Mouse (Mus musculus): ENCODE measurements at regions not wholly inside any gene's neighbourhood (a gene's known extent, or its start where the extent isn't known, plus 50 kb on each side); places are given as distances from the start of the nearest gene placed in this dataset.

- DNase-seq, result no peak
Measured at GRCm38 (mm10) chr15:62845884-62846283, 999.1 kb downstream of the Gsdmc2 start.

- no peak for DNase-seq
Measured at GRCm38 (mm10) chr15:62825586-62825985, 1019.4 kb downstream of the Gsdmc2 start.

- DNase-seq, result no peak
Measured at GRCm38 (mm10) chr15:62823861-62824518, 1021.0 kb downstream of the Gsdmc2 start.

- no peak for DNase-seq
Measured at GRCm38 (mm10) chr15:62822305-62822704, 1022.7 kb downstream of the Gsdmc2 start.

- DNase-seq, result no peak
Measured at GRCm38 (mm10) chr15:62813093-62813492, 1031.9 kb downstream of the Gsdmc2 start.

- DNase-seq, result no peak
Measured at GRCm38 (mm10) chr15:62812026-62812425, 1033.0 kb downstream of the Gsdmc2 start.

GRCm38 (mm10) chr15:62809320-62809719 lies 1035.7 kb downstream of the Gsdmc2 start:
- DNase-seq, result no peak

GRCm38 (mm10) chr15:62808087-62808808 lies 1036.7 kb downstream of the Gsdmc2 start:
- no peak for DNase-seq

GRCm38 (mm10) chr15:62807364-62807763 lies 1037.6 kb downstream of the Gsdmc2 start:
- no peak for DNase-seq

GRCm38 (mm10) chr15:62802770-62803169 lies 1042.2 kb downstream of the Gsdmc2 start:
- DNase-seq, result no peak

GRCm38 (mm10) chr15:62798731-62799130 lies 1046.2 kb downstream of the Gsdmc2 start:
- DNase-seq, result no peak

- DNase-seq, result peak; percentile 45
Measured at GRCm38 (mm10) chr15:62793569-62793968, 1051.4 kb downstream of the Gsdmc2 start.

GRCm38 (mm10) chr15:62792084-62792483 lies 1052.9 kb downstream of the Gsdmc2 start:
- DNase-seq, result peak; percentile 48

GRCm38 (mm10) chr15:62787753-62788152 lies 1057.2 kb downstream of the Gsdmc2 start:
- no peak for DNase-seq

- peak; percentile 85 for DNase-seq
Measured at GRCm38 (mm10) chr15:62786315-62786714, 1058.7 kb downstream of the Gsdmc2 start.

- no peak for DNase-seq
Measured at GRCm38 (mm10) chr15:62784456-62785139, 1060.4 kb downstream of the Gsdmc2 start.

- DNase-seq, result peak; percentile 8
Measured at GRCm38 (mm10) chr15:62778899-62779298, 1066.1 kb downstream of the Gsdmc2 start.

GRCm38 (mm10) chr15:62752686-62753085 lies 1092.3 kb downstream of the Gsdmc2 start:
- DNase-seq, result no peak

- no peak for DNase-seq
Measured at GRCm38 (mm10) chr15:62743879-62744278, 1101.1 kb downstream of the Gsdmc2 start.

- DNase-seq, result no peak
Measured at GRCm38 (mm10) chr15:62740746-62741145, 1104.2 kb downstream of the Gsdmc2 start.

- DNase-seq, result no peak
Measured at GRCm38 (mm10) chr15:62735334-62735733, 1109.6 kb downstream of the Gsdmc2 start.

GRCm38 (mm10) chr15:62734900-62735299 lies 1110.1 kb downstream of the Gsdmc2 start:
- no peak for DNase-seq

GRCm38 (mm10) chr15:62730524-62730923 lies 1114.5 kb downstream of the Gsdmc2 start:
- no peak for DNase-seq

- peak; percentile 92 for DNase-seq
Measured at GRCm38 (mm10) chr15:62714265-62714664, 1130.7 kb downstream of the Gsdmc2 start.
